Mouse (Mus musculus) MEL (cell line): ENCODE results near the gene Gusb. TPM values are rescaled to one million over a fixed set of nuclear protein-coding genes. Genes with fewer than 3 reads are reported as not detected.

ENCODE experiments used
- DNase-seq: peaks from one replicate; pipeline ENCODE4 v3.0.0; 2011; ENCODE audit warnings: low read depth, low spot score
- H3K27ac ChIP-seq: 2 replicates; pipeline ENCODE4 v1.5.1; 2012; ENCODE audit warnings: low read depth, mild to moderate bottlenecking, control low read depth, low read length, moderate library complexity; ENCODE audit not compliant: control insufficient read depth
- H3K27me3 ChIP-seq, 2 experiments: fragments of 150-350 bp in 1 of 2; sonication (generic) in 1 of 2; 2 replicates each; pipeline ENCODE4 v1.6.1; 2012; ENCODE audit warnings: low read length in 2 of 2, mild to moderate bottlenecking in 2 of 2, improper control_type of control experiment in 1 of 2, moderate library complexity in 1 of 2; ENCODE audit not compliant: insufficient read depth in 2 of 2, control insufficient read depth in 1 of 2
- H3K36me3 ChIP-seq, 2 experiments: 2 replicates each; pipeline ENCODE4 v1.6.1; 2012 to 2014; ENCODE audit warnings: low read length in 2 of 2, improper control_type of control experiment in 1 of 2, inconsistent platforms in 1 of 2, mild to moderate bottlenecking in 1 of 2; ENCODE audit not compliant: insufficient read depth in 2 of 2, control insufficient read depth in 1 of 2
- H3K4me1 ChIP-seq, 2 experiments: fragments of 150-350 bp in 1 of 2; sonication (generic) in 1 of 2; 2 replicates each; pipeline ENCODE4 v1.6.1; 2012; ENCODE audit warnings: low read length in 2 of 2, improper control_type of control experiment in 1 of 2, mild to moderate bottlenecking in 1 of 2; ENCODE audit not compliant: insufficient read depth in 2 of 2, control insufficient read depth in 1 of 2
- H3K4me3 ChIP-seq, 2 experiments: fragments of 150-350 bp in 1 of 2; sonication (generic) in 1 of 2; 2 replicates each; pipeline ENCODE4 v1.5.1; 2012; ENCODE audit warnings: low read depth in 2 of 2, low read length in 2 of 2, mild to moderate bottlenecking in 2 of 2, moderate library complexity in 2 of 2, control low read depth in 1 of 2, improper control_type of control experiment in 1 of 2; ENCODE audit not compliant: control insufficient read depth in 1 of 2, insufficient read depth in 1 of 2
- H3K79me2 ChIP-seq: 2 replicates; pipeline ENCODE4 v1.6.1; 2012; ENCODE audit warnings: mild to moderate bottlenecking, low read length, moderate library complexity; ENCODE audit not compliant: control insufficient read depth, poor library complexity, insufficient read depth
- H3K9ac ChIP-seq: 2 replicates; pipeline ENCODE4 v1.6.1; 2012; ENCODE audit warnings: low read depth, mild to moderate bottlenecking, control low read depth, low read length, moderate library complexity; ENCODE audit not compliant: control insufficient read depth, poor library complexity, severe bottlenecking
- H3K9me3 ChIP-seq: fragments of 150-350 bp; sonication (generic); replicated peaks from 2 replicates; pipeline ENCODE4 v1.6.1; 2012; ENCODE audit warnings: mild to moderate bottlenecking, low read length, improper control_type of control experiment, moderate library complexity; ENCODE audit not compliant: insufficient read depth
- BHLHE40 ChIP-seq: IDR thresholded peaks from 2 replicates; pipeline ENCODE4 v1.6.1; 2012; ENCODE audit warnings: low read depth, mild to moderate bottlenecking, inconsistent platforms, low read length, improper control_type of control experiment, borderline replicate concordance
- CHD1 ChIP-seq: IDR thresholded peaks from 2 replicates; pipeline ENCODE4 v1.6.1; 2012; ENCODE audit warnings: low read depth, mild to moderate bottlenecking, inconsistent platforms, low read length, improper control_type of control experiment
- CHD2 ChIP-seq: IDR thresholded peaks from 2 replicates; pipeline ENCODE4 v1.6.1; 2011; ENCODE audit warnings: low read length, improper control_type of control experiment
- CTCF ChIP-seq, 3 experiments: IDR thresholded peaks in 2 of 3; conservative IDR thresholded peaks in 1 of 3; 2 replicates each; pipeline ENCODE4 v1.5.1; 2011 to 2012; ENCODE audit warnings: low read length in 3 of 3, low read depth in 2 of 3, mild to moderate bottlenecking in 2 of 3, improper control_type of control experiment in 1 of 3, inconsistent platforms in 1 of 3, mixed read lengths in 1 of 3, moderate library complexity in 1 of 3; ENCODE audit not compliant: control insufficient read depth in 1 of 3, insufficient read depth in 1 of 3, poor library complexity in 1 of 3, severe bottlenecking in 1 of 3
- E2F4 ChIP-seq: IDR thresholded peaks from 2 replicates; pipeline ENCODE4 v1.6.1; 2011; ENCODE audit warnings: low read depth, low read length, improper control_type of control experiment, borderline replicate concordance
- ETS1 ChIP-seq: IDR thresholded peaks from 2 replicates; pipeline ENCODE4 v1.6.1; 2012; ENCODE audit warnings: low read depth, mild to moderate bottlenecking, inconsistent platforms, low read length, improper control_type of control experiment, moderate library complexity
- GABPA ChIP-seq: IDR thresholded peaks from 2 replicates; pipeline ENCODE4 v1.6.1; 2012; ENCODE audit warnings: low read depth, mild to moderate bottlenecking, inconsistent platforms, low read length, improper control_type of control experiment, moderate library complexity
- GATA1 ChIP-seq: IDR thresholded peaks from 2 replicates; pipeline ENCODE4 v1.6.1; 2011; ENCODE audit warnings: low read depth, low read length, improper control_type of control experiment
- HCFC1 ChIP-seq: IDR thresholded peaks from 2 replicates; pipeline ENCODE4 v1.6.1; 2012; ENCODE audit warnings: low read depth, mild to moderate bottlenecking, inconsistent platforms, low read length, improper control_type of control experiment, moderate library complexity
- JUND ChIP-seq: IDR thresholded peaks from 2 replicates; pipeline ENCODE4 v1.6.1; 2011; ENCODE audit warnings: low read depth, mild to moderate bottlenecking, improper control_type of control experiment, low read length
- KAT2A ChIP-seq: conservative IDR thresholded peaks from 2 replicates; pipeline ENCODE4 v1.6.1; 2012; ENCODE audit warnings: low read depth, low read length, improper control_type of control experiment, inconsistent platforms
- MAFK ChIP-seq: IDR thresholded peaks from 2 replicates; pipeline ENCODE4 v1.6.1; 2011; ENCODE audit warnings: low read depth, mild to moderate bottlenecking, low read length, improper control_type of control experiment, borderline replicate concordance
- MAX ChIP-seq: IDR thresholded peaks from 2 replicates; pipeline ENCODE4 v1.6.1; 2011; ENCODE audit warnings: low read length, improper control_type of control experiment
- MXI1 ChIP-seq: IDR thresholded peaks from 2 replicates; pipeline ENCODE4 v1.6.1; 2011; ENCODE audit warnings: mild to moderate bottlenecking, low read depth, low read length, improper control_type of control experiment
- MYB ChIP-seq: IDR thresholded peaks from 2 replicates; pipeline ENCODE4 v1.6.1; 2011; ENCODE audit warnings: mild to moderate bottlenecking, low read depth, low read length, improper control_type of control experiment
- MYC ChIP-seq: IDR thresholded peaks from 2 replicates; pipeline ENCODE4 v1.6.1; 2011; ENCODE audit warnings: low read depth, mild to moderate bottlenecking, low read length, improper control_type of control experiment, moderate library complexity
- NELFE ChIP-seq: IDR thresholded peaks from 2 replicates; pipeline ENCODE4 v1.6.1; 2011; ENCODE audit warnings: low read depth, low read length, improper control_type of control experiment
- NRF1 ChIP-seq: IDR thresholded peaks from 2 replicates; pipeline ENCODE4 v1.6.1; 2014; ENCODE audit warnings: low read depth, mild to moderate bottlenecking, inconsistent platforms, low read length, improper control_type of control experiment, moderate library complexity; ENCODE audit not compliant: poor library complexity, insufficient read depth, severe bottlenecking
- POLR2A ChIP-seq, 2 experiments: IDR thresholded peaks; 2 replicates each; pipeline ENCODE4 v1.6.1; 2011 to 2012; ENCODE audit warnings: low read length in 2 of 2, mild to moderate bottlenecking in 2 of 2, control low read depth in 1 of 2, improper control_type of control experiment in 1 of 2, low read depth in 1 of 2, moderate library complexity in 1 of 2; ENCODE audit not compliant: control insufficient read depth in 1 of 2, insufficient read depth in 1 of 2, poor library complexity in 1 of 2
- POLR2AphosphoS2 ChIP-seq: IDR thresholded peaks from 2 replicates; pipeline ENCODE4 v1.6.1; 2011; ENCODE audit warnings: low read length, improper control_type of control experiment
- POLR2AphosphoS5 ChIP-seq: IDR thresholded peaks from 2 replicates; pipeline ENCODE4 v1.6.1; 2012; ENCODE audit warnings: low read depth, borderline replicate concordance, mild to moderate bottlenecking, inconsistent platforms, low read length, moderate library complexity, mixed read lengths
- RAD21 ChIP-seq: IDR thresholded peaks from 2 replicates; pipeline ENCODE4 v1.6.1; 2011; ENCODE audit warnings: mild to moderate bottlenecking, low read depth, low read length, improper control_type of control experiment
- RCOR1 ChIP-seq: IDR thresholded peaks from 2 replicates; pipeline ENCODE4 v1.6.1; 2012; ENCODE audit warnings: low read depth, mild to moderate bottlenecking, inconsistent platforms, low read length, improper control_type of control experiment
- TBP ChIP-seq: IDR thresholded peaks from 2 replicates; pipeline ENCODE4 v1.8.0; 2011; ENCODE audit warnings: low read depth, low read length, improper control_type of control experiment
- TCF12 ChIP-seq: IDR thresholded peaks from 2 replicates; pipeline ENCODE4 v1.6.1; 2014; ENCODE audit warnings: low read depth, mild to moderate bottlenecking, inconsistent platforms, low read length, improper control_type of control experiment, moderate library complexity
- UBTF ChIP-seq: IDR thresholded peaks from 2 replicates; pipeline ENCODE4 v1.6.1; 2012; ENCODE audit warnings: low read depth, mild to moderate bottlenecking, inconsistent platforms, low read length, improper control_type of control experiment, moderate library complexity, borderline replicate concordance; ENCODE audit not compliant: insufficient read depth
- USF1 ChIP-seq: IDR thresholded peaks from 2 replicates; pipeline ENCODE4 v1.6.1; 2014; ENCODE audit warnings: low read depth, mild to moderate bottlenecking, inconsistent platforms, low read length, improper control_type of control experiment, moderate library complexity
- USF2 ChIP-seq, 2 experiments: IDR thresholded peaks; 2 replicates each; pipeline ENCODE4 v1.6.1; 2011 to 2012; ENCODE audit warnings: improper control_type of control experiment in 2 of 2, low read length in 2 of 2, borderline replicate concordance in 1 of 2, inconsistent platforms in 1 of 2, low read depth in 1 of 2, mild to moderate bottlenecking in 1 of 2; ENCODE audit not compliant: insufficient read depth in 1 of 2
- ZKSCAN1 ChIP-seq: IDR thresholded peaks from 2 replicates; pipeline ENCODE4 v1.6.1; 2012; ENCODE audit warnings: low read depth, mild to moderate bottlenecking, inconsistent platforms, low read length, improper control_type of control experiment, moderate library complexity
- polyA plus RNA-seq, 2 experiments: library from polyadenylated mRNA; stranded (reverse) in 1 of 2; unstranded in 1 of 2; fragments of >175 nt in 1 of 2; fragments of >200 nt in 1 of 2; gene quantifications; 2 replicates each; pipeline versions ENCODE4 v1.2.1 to v1.2.4; 2012; ENCODE audit warnings: low replicate concordance in 2 of 2, low read depth in 1 of 2; ENCODE audit not compliant: insufficient read length in 2 of 2, insufficient read depth in 1 of 2, missing spikeins in 1 of 2
- total RNA-seq: library from RNA; depleted of rRNA; stranded (reverse); fragments of 300-350 nt; gene quantifications from 2 replicates; pipeline ENCODE4 v1.2.3, GENCODE M21; 2012

The Gusb gene
- total and polyA plus RNA-seq, 3 experiments, result 44.4 to 107 (median 54.2) TPM

DNA sequence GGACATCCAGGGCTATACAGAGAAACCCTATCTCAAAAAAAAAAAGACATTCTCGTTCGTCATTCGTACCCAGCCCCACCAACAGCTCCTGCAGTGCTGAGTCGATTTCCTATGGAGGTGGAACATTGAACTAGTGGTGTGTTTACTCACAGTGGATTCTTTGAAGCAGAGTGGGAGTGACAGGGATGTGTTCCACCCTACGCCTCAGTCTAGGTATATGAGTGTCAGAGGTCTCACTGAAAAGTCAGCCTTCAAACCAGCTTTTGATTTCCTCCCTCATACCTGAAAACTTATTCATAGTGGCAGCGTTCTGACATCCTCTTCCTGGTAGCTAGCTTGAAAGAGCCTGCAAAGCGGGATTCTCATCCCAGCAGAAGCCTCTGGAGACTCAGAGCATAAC lies 34.4 kb downstream of the Gusb start:
- H3K79me2 ChIP-seq, result peaks cover 1% of the 10 kb centered on the region; the same call in 1 of the 2 replicates
- no peak overlapping the region for H3K9ac ChIP-seq
- H3K27ac ChIP-seq, result no peak overlapping the region
- peaks cover 0 to 9% of the 10 kb centered on the region in 2 experiments; a peak in 2 of 4 replicates for H3K4me1 ChIP-seq
- TF ChIP-seq TBP (no peak), E2F4 (no peak), BHLHE40 (no peak), JUND (no peak), ETS1 (no peak), RCOR1 (no peak), MAX (no peak), TCF12 (no peak), ZKSCAN1 (no peak), NRF1 (no peak), MYB (no peak), POLR2AphosphoS2 (no peak), USF1 (no peak), POLR2A (IDR thresholded peaks at IDR 0.05; ENCODE audit: control insufficient read depth in 1 of 2, insufficient read depth in 1 of 2, low read depth in 1 of 2, low read length in 2 of 2, poor library complexity in 1 of 2) (no peak), KAT2A (no peak), MYC (no peak), CHD2 (no peak), UBTF (no peak)
- TF ChIP-seq, all 39 proteins: peak for 0
- no peaks in the 10 kb centered on the region for H3K27me3 ChIP-seq
- H3K36me3 ChIP-seq, result peaks cover 2 to 7% of the 10 kb centered on the region in 2 experiments; a peak in 3 of 4 replicates
- no peak for DNase-seq
- no peaks in the 10 kb centered on the region for H3K9me3 ChIP-seq
- H3K4me3 ChIP-seq, result no peak overlapping the region

DNA sequence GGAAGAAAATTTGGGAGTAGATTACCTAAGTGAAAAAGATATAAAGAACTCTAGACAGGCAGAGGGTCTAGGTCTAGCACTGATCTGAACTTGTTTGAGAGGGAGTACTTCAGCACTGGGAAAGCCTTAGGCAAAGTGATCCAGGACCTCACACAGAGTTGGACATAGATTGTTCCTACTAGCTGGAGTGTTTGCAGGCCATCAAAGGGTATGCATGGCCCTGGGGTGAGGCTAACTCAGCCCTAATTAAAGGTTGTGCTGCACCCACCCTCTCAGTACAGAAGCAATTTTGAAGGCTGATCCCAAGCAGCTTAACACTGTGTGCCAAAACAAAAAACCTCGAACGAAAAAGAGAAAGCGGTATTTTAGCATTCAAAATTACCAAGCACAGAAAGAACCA lies 36.4 kb downstream of the Gusb start:
- no peak overlapping the region for H3K4me3 ChIP-seq
- peaks cover 2 to 3% of the 10 kb centered on the region in 2 experiments; a peak in 1 of 4 replicates for H3K36me3 ChIP-seq
- H3K27ac ChIP-seq, result no peak overlapping the region

More for the DNA sequence above, 36.4 kb downstream of the Gusb start:
- DNase-seq, result no peak
- TF ChIP-seq UBTF, result no peak
- TF ChIP-seq NRF1, result no peak
- no peak for TF ChIP-seq MAFK
- no peak for TF ChIP-seq MXI1
- no peak for TF ChIP-seq KAT2A
- no peak for TF ChIP-seq CHD1
- no peak for TF ChIP-seq GABPA
- TF ChIP-seq E2F4, result no peak
- no peak for TF ChIP-seq USF1
- no peak for TF ChIP-seq CHD2
- no peak for TF ChIP-seq GATA1
- no peak for TF ChIP-seq MYB
- no peak for TF ChIP-seq RAD21
- no peak for TF ChIP-seq RCOR1
- no peak for TF ChIP-seq POLR2AphosphoS5
- no peak for TF ChIP-seq NELFE
- TF ChIP-seq HCFC1, result no peak
- no peak for TF ChIP-seq USF2 (IDR thresholded peaks at IDR 0.05; ENCODE audit: borderline replicate concordance in 1 of 2, insufficient read depth in 1 of 2, low read depth in 1 of 2, low read length in 2 of 2)
- TF ChIP-seq CTCF (IDR thresholded peaks at IDR 0.05 in 2 of 3, conservative IDR thresholded peaks at IDR 0.05 in 1 of 3; ENCODE audit: control insufficient read depth in 1 of 3, insufficient read depth in 1 of 3, low read depth in 2 of 3, low read length in 3 of 3, poor library complexity in 1 of 3, severe bottlenecking in 1 of 3), result no peak
- TF ChIP-seq, all 39 proteins: peak for 0
- Histone ChIP-seq H3K79me2 (peaks cover 1% of the 10 kb centered on the region; the same call in 1 of the 2 replicates), H3K4me1 (peaks cover 0 to 6% of the 10 kb centered on the region in 2 experiments; a peak in 2 of 4 replicates), H3K27me3 (no peaks in the 10 kb centered on the region), H3K9me3 (no peaks in the 10 kb centered on the region), H3K9ac (no peak overlapping the region)
